Comparison of ENCODE assay signal across 23 mouse cellular contexts in the genomic region with DNA sequence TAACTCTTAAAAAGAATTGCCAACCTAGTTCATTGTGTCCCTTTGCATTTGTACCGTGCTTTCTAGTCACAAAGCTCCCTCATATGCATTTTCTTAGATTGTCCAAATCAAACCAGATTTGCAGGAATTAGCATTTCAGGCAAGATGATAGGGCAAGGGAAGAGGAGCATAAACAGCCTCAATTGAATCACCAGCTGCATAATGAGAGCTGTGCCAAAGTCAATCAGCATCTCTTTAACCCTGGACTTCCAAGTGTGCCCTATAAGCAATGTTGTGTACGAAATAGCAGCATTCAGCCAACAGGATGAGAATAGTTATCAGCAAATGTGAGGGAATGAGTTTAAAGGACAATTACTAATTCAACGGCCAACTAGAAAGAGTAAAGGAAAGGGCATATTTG.
"Had no signal": no experiment of that assay in that cellular context is flagged by ENCODE, and none has a peak within 500 bp of the region (broad histone marks: within the 10 kb centered on the region; RNA-seq: fewer than 3 reads in every experiment).

No protein-coding gene starts in this region.

- ATAC-seq: liver, embryonic 12.5 days; midbrain, embryonic 15.5 days had no signal

- H3K27me3 ChIP-seq: limb, embryonic 13.5 days; liver, embryonic 12.5 days; liver, embryonic 15.5 days; lung, embryonic 15.5 days; midbrain, embryonic 15.5 days; neural tube, embryonic 13.5 days; stomach, embryonic 15.5 days had no signal

- H3K4me2 ChIP-seq: limb, embryonic 13.5 days; liver, embryonic 12.5 days; liver, embryonic 15.5 days; lung, embryonic 15.5 days; midbrain, embryonic 11.5 days; midbrain, embryonic 15.5 days; neural tube, embryonic 13.5 days; stomach, embryonic 15.5 days had no signal

- H3K27ac ChIP-seq: layer of hippocampus, adult 2 months; limb, embryonic 10.5 days; limb, embryonic 13.5 days; liver, embryonic 12.5 days; liver, embryonic 15.5 days; lung, embryonic 15.5 days; midbrain, embryonic 15.5 days; neural tube, embryonic 13.5 days; stomach, embryonic 15.5 days had no signal

- H3K36me3 ChIP-seq: limb, embryonic 10.5 days; limb, embryonic 13.5 days; liver, embryonic 12.5 days; liver, embryonic 15.5 days; lung, embryonic 15.5 days; midbrain, embryonic 15.5 days; neural tube, embryonic 13.5 days; stomach, embryonic 15.5 days had no signal

- H3K9me3 ChIP-seq: limb, embryonic 10.5 days; limb, embryonic 13.5 days; liver, embryonic 12.5 days; liver, embryonic 15.5 days; lung, embryonic 15.5 days; midbrain, embryonic 15.5 days; neural tube, embryonic 13.5 days; stomach, embryonic 15.5 days had no signal

- H3K4me3 ChIP-seq: layer of hippocampus, adult 2 months; limb, embryonic 10.5 days; limb, embryonic 13.5 days; liver, embryonic 12.5 days; liver, embryonic 15.5 days; lung, embryonic 15.5 days; midbrain, embryonic 15.5 days; myocyte; neural tube, embryonic 13.5 days; stomach, embryonic 15.5 days had no signal

- H3K9ac ChIP-seq: limb, embryonic 13.5 days; liver, embryonic 12.5 days; liver, embryonic 15.5 days; lung, embryonic 15.5 days; midbrain, embryonic 15.5 days; neural tube, embryonic 13.5 days; stomach, embryonic 15.5 days had no signal

- DNase-seq: kidney, adult 9 months; kidney, postnatal 14 days; kidney, postnatal 4 days; layer of hippocampus, adult 9-11 months; liver; lung, adult 18-20 months; lung, postnatal 10 days; lung, postnatal 36 days; retina, postnatal 1 day; right cerebral cortex, postnatal 25 days; spleen, adult 18-20 months; thymus, postnatal 25 days had no signal

- H3K4me1 ChIP-seq: limb, embryonic 10.5 days; limb, embryonic 13.5 days; liver, embryonic 12.5 days; liver, embryonic 15.5 days; lung, embryonic 15.5 days; midbrain, embryonic 15.5 days; neural tube, embryonic 13.5 days; stomach, embryonic 15.5 days had no signal
